Mouse (Mus musculus) kidney, postnatal 25 days (tissue): Measurements from ENCODE around the gene Cdkn1a.
"Not testable (repeated sequence)": the region's sequence is repeated elsewhere in the genome, so short reads cannot be mapped to it uniquely, and the experiment has no call there.

Source experiments
- DNase-seq, 2 experiments: peaks; one replicate each; pipeline ENCODE4 v3.0.0; 2021; ENCODE audit warnings: mixed read lengths in 2 of 2

Cdkn1a gene

GRCm38 (mm10) chr17:29059581-29059980 is 31.2 kb upstream of the Cdkn1a start:
- no peak for DNase-seq

- no peak for DNase-seq
Observed at GRCm38 (mm10) chr17:29060946-29061345, 29.8 kb upstream of the Cdkn1a start.

GRCm38 (mm10) chr17:29062119-29063035 is 28.4 kb upstream of the Cdkn1a start:
- no peak for DNase-seq

- no peak for DNase-seq
Observed at GRCm38 (mm10) chr17:29063121-29063987, 27.4 kb upstream of the Cdkn1a start.

- no peak for DNase-seq
Observed at GRCm38 (mm10) chr17:29063988-29064285, 26.8 kb upstream of the Cdkn1a start.

- DNase-seq: no peak
Observed at GRCm38 (mm10) chr17:29065245-29065940, 25.4 kb upstream of the Cdkn1a start.

- DNase-seq: no peak
Observed at GRCm38 (mm10) chr17:29065971-29066370, 24.8 kb upstream of the Cdkn1a start.

- not testable (repeated sequence) for DNase-seq
Observed at GRCm38 (mm10) chr17:29067416-29067815, 23.4 kb upstream of the Cdkn1a start.

- no peak for DNase-seq
Observed at GRCm38 (mm10) chr17:29067847-29068246, 22.9 kb upstream of the Cdkn1a start.

GRCm38 (mm10) chr17:29069063-29069462 is 21.7 kb upstream of the Cdkn1a start:
- DNase-seq: peak in 1 of 2 experiments; percentile 77

GRCm38 (mm10) chr17:29071820-29072219 is 19.0 kb upstream of the Cdkn1a start:
- no peak for DNase-seq

GRCm38 (mm10) chr17:29072701-29073307 is 18.0 kb upstream of the Cdkn1a start:
- DNase-seq: no peak

- DNase-seq: no peak
Observed at GRCm38 (mm10) chr17:29073313-29073712, 17.5 kb upstream of the Cdkn1a start.

GRCm38 (mm10) chr17:29074085-29074484 is 16.7 kb upstream of the Cdkn1a start:
- no peak for DNase-seq

GRCm38 (mm10) chr17:29076235-29076634 is 14.5 kb upstream of the Cdkn1a start:
- DNase-seq: no peak

GRCm38 (mm10) chr17:29077786-29078509 is 12.8 kb upstream of the Cdkn1a start:
- peak; percentile 56 to 67 for DNase-seq

- peak; percentile 22 to 69 for DNase-seq
Observed at GRCm38 (mm10) chr17:29078519-29079383, 12.0 kb upstream of the Cdkn1a start.

GRCm38 (mm10) chr17:29080758-29081617 is 9.8 kb upstream of the Cdkn1a start:
- peak in 1 of 2 experiments; percentile 17 for DNase-seq

- peak in 1 of 2 experiments; percentile 33 for DNase-seq
Observed at GRCm38 (mm10) chr17:29081618-29082381, 9.0 kb upstream of the Cdkn1a start.
